Mouse (Mus musculus) small intestine, adult 2 months (tissue): ENCODE measurements around the gene Ctcf. TPM values are rescaled to one million over a fixed set of nuclear protein-coding genes. Genes with fewer than 3 reads are reported as not detected.

Experiments used
- H3K27ac ChIP-seq: fragments of 200-500 bp; 2 replicates; pipeline ENCODE4 v1.5.1; 2012; ENCODE audit warnings: low read depth, low read length, control low read depth, inconsistent platforms; ENCODE audit not compliant: insufficient read depth
- H3K27me3 ChIP-seq: fragments of 200-500 bp; 2 replicates; pipeline ENCODE4 v1.6.1; 2012; ENCODE audit warnings: mild to moderate bottlenecking, moderate library complexity, low read length, inconsistent platforms; ENCODE audit not compliant: control insufficient read depth, insufficient read depth
- H3K36me3 ChIP-seq: fragments of 200-500 bp; 2 replicates; pipeline ENCODE4 v1.6.1; 2012; ENCODE audit warnings: mild to moderate bottlenecking, low read length, control low read depth, inconsistent platforms; ENCODE audit not compliant: control insufficient read depth, insufficient read depth
- H3K4me1 ChIP-seq: fragments of 200-500 bp; 2 replicates; pipeline ENCODE4 v1.6.1; 2012; ENCODE audit warnings: low read length, inconsistent platforms, mixed read lengths; ENCODE audit not compliant: control insufficient read depth, insufficient read depth, insufficient read length
- H3K4me3 ChIP-seq: fragments of 200-500 bp; 2 replicates; pipeline ENCODE4 v1.5.1; 2012; ENCODE audit warnings: low read depth, mild to moderate bottlenecking, control low read depth, inconsistent platforms, low read length, moderate library complexity
- CTCF ChIP-seq: fragments of 200-500 bp; IDR thresholded peaks from 2 replicates; pipeline ENCODE4 v1.5.1; 2012; ENCODE audit warnings: low read depth, mild to moderate bottlenecking, control low read depth, inconsistent platforms, low read length, moderate library complexity, mixed read lengths; ENCODE audit not compliant: insufficient replicate concordance, insufficient read length; ENCODE audit errors: extremely low read depth
- POLR2A ChIP-seq: fragments of 200-500 bp; IDR thresholded peaks from 2 replicates; pipeline ENCODE4 v1.6.1; 2012; ENCODE audit warnings: low read depth, mild to moderate bottlenecking, control low read depth, inconsistent platforms, low read length, moderate library complexity
- WGBS: fragments of 180-500 bp; shearing (Covaris S2); methylation state at CpG from one replicate; pipeline ENCODE4 v1.1.7; 2018; 5-methylcytosine and 5-hydroxymethylcytosine counted together
- polyA plus RNA-seq: library from polyadenylated mRNA; depleted of rRNA; stranded (reverse); fragments of >200 nt; gene quantifications from 2 replicates; pipeline ENCODE4 v1.2.3, GENCODE M21; 2012

Ctcf gene
- polyA plus RNA-seq, 1 experiment: 8.4 TPM

GRCm38 (mm10) chr8:105702001-105702401, 65.6 kb downstream of the Ctcf start:
- no peak for TF ChIP-seq CTCF
- no peak for TF ChIP-seq POLR2A
- H3K4me3 ChIP-seq: peak overlapping the region; percentile 80
- no peaks in the 10 kb centered on the region for H3K27me3 ChIP-seq
- H3K36me3 ChIP-seq: peaks cover 7% of the 10 kb centered on the region; the same call in 1 of the 2 replicates
- peaks cover 8% of the 10 kb centered on the region for H3K4me1 ChIP-seq
- 72% methylated on average over 18 of the region's 18 CpGs for WGBS
- H3K27ac ChIP-seq: no peak overlapping the region

- no peak for TF ChIP-seq POLR2A
- TF ChIP-seq CTCF: no peak
- no peaks in the 10 kb centered on the region for H3K27me3 ChIP-seq
Measured at GRCm38 (mm10) chr8:105702731-105703415, 66.5 kb downstream of the Ctcf start.

DNA sequence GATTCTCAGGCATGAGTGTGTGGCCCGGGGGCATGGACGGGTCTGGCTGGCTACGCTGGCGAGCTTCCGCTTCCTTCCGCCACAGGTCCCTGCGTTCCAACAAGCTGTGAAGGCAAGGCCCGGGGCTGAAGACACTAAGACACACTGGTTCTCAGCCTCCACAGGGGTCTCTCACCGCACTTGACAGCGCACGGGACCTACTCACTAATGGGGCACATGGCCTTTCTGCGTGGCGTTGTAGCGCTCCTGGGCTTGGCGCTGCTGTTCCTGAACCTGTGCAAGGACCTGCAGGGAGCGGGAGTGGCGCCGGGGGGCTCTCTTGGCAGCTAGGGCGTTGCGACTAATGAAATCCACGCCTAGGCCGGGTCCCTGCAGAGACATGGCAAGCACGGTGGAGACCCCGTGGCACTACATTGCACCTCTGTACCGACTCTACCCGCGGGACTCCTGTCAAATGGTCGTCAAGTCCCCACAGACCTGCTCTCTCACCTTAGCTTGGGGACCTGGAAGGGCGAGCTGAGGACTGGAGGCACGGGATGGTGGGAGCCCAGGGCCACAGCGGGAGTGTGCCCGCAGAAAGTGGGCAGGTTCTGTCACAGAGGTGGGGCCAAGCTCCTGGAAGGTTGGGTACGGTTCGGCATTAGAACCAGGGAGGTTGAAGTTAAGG, 67.9 kb downstream of the Ctcf start:
- no peaks in the 10 kb centered on the region for H3K36me3 ChIP-seq
- no peaks in the 10 kb centered on the region for H3K27me3 ChIP-seq
- no peak overlapping the region for H3K27ac ChIP-seq
- no peak overlapping the region for H3K4me3 ChIP-seq
- 93% methylated on average over 34 of the region's 34 CpGs for WGBS
- TF ChIP-seq CTCF (no peak), POLR2A (no peak)
- peaks cover 16% of the 10 kb centered on the region for H3K4me1 ChIP-seq

More at GRCm38 (mm10) chr8:105702731-105703415, 66.5 kb downstream of the Ctcf start:
- H3K36me3 ChIP-seq: peaks cover 4% of the 10 kb centered on the region; the same call in 1 of the 2 replicates
- H3K4me1 ChIP-seq: peaks cover 13% of the 10 kb centered on the region
- no peak overlapping the region for H3K4me3 ChIP-seq
- 94% methylated on average over 24 of the region's 24 CpGs for whole genome bisulfite sequencing
- no peak overlapping the region for H3K27ac ChIP-seq

DNA sequence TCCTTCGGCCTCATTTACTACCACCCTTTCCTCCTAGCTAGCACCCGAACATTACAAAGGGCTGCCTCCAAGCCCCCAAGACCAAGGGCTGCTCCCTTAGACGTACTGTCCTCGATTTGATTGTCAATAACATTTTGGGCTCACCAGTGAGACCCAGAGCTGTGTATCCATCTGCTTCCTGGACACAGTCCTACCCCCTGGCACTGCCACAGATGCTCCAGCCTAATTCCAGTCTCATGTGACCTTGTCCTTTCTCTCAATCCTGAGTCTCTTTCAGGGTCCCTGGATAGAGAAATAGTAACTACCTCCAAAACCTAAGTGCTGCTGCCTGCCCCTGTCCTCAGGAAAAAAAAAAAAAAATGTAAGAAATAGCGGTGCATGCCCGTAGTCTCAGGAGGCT, 68.6 kb downstream of the Ctcf start:
- TF ChIP-seq POLR2A (no peak), CTCF (no peak)
- H3K27ac ChIP-seq: no peak overlapping the region
- no peaks in the 10 kb centered on the region for H3K36me3 ChIP-seq
- WGBS: 90% methylated on average over 6 of the region's 6 CpGs
- no peak overlapping the region for H3K4me3 ChIP-seq
- H3K4me1 ChIP-seq: peaks cover 16% of the 10 kb centered on the region
- no peaks in the 10 kb centered on the region for H3K27me3 ChIP-seq

- no peaks in the 10 kb centered on the region for H3K36me3 ChIP-seq
- H3K27ac ChIP-seq: no peak overlapping the region
- no peak overlapping the region for H3K4me3 ChIP-seq
- 90% methylated on average over 12 of the region's 12 CpGs for WGBS
- TF ChIP-seq POLR2A: no peak
- no peak for TF ChIP-seq CTCF
- peaks cover 11% of the 10 kb centered on the region for H3K4me1 ChIP-seq
- H3K27me3 ChIP-seq: no peaks in the 10 kb centered on the region
Measured at GRCm38 (mm10) chr8:105706426-105706825, 70.1 kb downstream of the Ctcf start.

DNA sequence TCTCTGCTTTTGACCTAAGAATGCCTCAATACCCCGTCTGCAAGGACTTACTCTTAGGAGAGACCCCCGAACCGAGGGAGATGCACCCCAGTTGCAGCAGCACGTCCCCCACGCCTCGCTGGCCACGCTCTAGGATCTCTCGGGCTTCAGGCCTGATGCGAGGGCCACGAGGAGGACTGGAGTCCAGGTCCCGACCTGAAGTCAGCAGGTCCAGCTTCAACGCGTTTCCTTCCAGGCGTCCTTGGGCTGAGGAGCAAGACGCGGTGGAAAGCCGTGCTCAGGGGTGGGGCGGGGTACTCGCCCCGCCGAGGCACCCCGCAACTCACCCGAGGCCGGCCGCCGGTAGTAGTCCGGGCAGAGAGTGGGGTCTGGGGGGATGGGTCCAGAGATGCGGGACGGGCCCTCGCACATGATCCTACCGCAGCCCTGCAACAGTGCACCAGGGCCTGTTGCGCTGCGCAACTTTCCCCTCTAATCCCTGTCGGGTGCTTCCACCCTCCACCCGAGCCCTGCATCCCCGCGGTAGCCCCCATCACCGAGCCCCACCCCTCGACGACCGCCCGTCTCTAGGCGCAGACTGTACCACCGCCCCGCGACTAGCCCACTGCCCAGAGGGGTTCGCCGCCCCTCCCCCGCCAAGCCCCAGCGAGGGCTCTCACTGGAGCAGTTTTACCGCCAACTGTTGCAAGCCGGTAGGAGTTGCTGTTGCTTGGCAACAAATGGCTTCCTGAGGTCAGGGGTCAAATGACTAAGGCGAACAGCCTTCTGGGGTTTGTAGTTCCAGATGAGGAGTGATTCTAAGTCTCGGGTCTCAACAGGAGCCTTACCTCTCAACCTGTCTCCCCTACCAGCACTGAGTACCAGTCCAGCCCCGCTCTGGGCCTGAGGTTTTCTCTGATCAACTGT, 71.4 kb downstream of the Ctcf start, which contains the start of the genes 4933405L10Rik and Enkd1:
4933405L10Rik (plus strand) TSS at position 158 of the 906 bp plus-strand sequence.
Enkd1 (minus strand) TSS at position 713 of the 906 bp plus-strand sequence.
- no peak for TF ChIP-seq POLR2A
- no peak for TF ChIP-seq CTCF
- WGBS: 2% methylated on average over 55 of the region's 55 CpGs
- no peaks in the 10 kb centered on the region for H3K27me3 ChIP-seq
- H3K4me3 ChIP-seq: peak within 1 kb of the TSS; percentile 74
- no peak within 1 kb of the TSS for H3K27ac ChIP-seq
- H3K4me1 ChIP-seq: peaks cover 8% of the 10 kb centered on the region
- H3K36me3 ChIP-seq: no peaks in the 10 kb centered on the region

DNA sequence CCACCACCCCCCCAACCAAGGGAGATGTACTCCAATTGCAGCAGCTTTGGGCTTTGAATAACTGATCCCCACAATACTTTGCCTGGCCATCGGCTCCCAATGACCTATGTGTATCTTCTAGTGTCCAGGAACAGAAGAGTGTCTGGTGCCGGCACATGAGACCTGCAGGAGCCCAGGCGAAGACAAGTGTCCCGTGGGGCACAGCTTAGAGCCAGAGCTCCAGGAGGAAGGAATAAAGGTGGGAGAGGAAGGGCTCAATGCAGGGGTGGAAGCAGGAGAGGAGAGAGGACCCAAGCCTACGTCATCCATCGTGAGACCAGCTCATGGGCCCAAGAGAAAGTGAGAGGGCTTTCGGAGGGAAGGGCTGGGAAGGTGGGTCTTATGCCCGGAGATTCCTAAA, 72.3 kb downstream of the Ctcf start:
- TF ChIP-seq CTCF: no peak
- TF ChIP-seq POLR2A: no peak
- WGBS: 92% methylated on average over 8 of the region's 8 CpGs

More for the DNA sequence above, 72.3 kb downstream of the Ctcf start:
- Histone ChIP-seq H3K4me3 (no peak overlapping the region), H3K27ac (no peak overlapping the region), H3K4me1 (peaks cover 8% of the 10 kb centered on the region), H3K27me3 (no peaks in the 10 kb centered on the region), H3K36me3 (no peaks in the 10 kb centered on the region)
